In genomic region chr15:97667437-97667836, GRCm38 (mm10) we compare ENCODE assay signal across 8 mouse cellular contexts. TPM values are rescaled to one million over a fixed set of nuclear protein-coding genes. Genes with fewer than 3 reads are reported as not detected.
DNase-seq lines count a peak whose midpoint lies in the region; ATAC-seq and TF ChIP-seq lines count a peak whose summit lies in the region.

No protein-coding gene starts in this region.

- no peak overlapping the region for H3K4me3 ChIP-seq in heart, postnatal 0 days (ENCODE audit: low read depth, low read length)

- H3K9me3 ChIP-seq in heart, postnatal 0 days (replicated peaks; ENCODE audit: control insufficient read depth, low read length), result no peaks in the 10 kb centered on the region

- no peak for TF ChIP-seq EP300 in heart, postnatal 0 days (IDR thresholded peaks at IDR 0.05; ENCODE audit: low read depth)

- H3K27ac ChIP-seq in heart, postnatal 0 days (ENCODE audit: low read depth), result no peak overlapping the region

- no peaks in the 10 kb centered on the region for H3K36me3 ChIP-seq in heart, postnatal 0 days (replicated peaks; ENCODE audit: control insufficient read depth, insufficient read depth, low read length)

- H3K27me3 ChIP-seq in heart, postnatal 0 days (ENCODE audit: control insufficient read depth, insufficient read depth, low read length), result no peaks in the 10 kb centered on the region

- peak; percentile 60 to 69 for DNase-seq in CD8-positive naive resting alpha-beta T cell, adult 2 months (ENCODE audit: low read depth in 2 of 2, low spot score in 2 of 2)
- peak; percentile 92 for DNase-seq in ZHBTc4 (ENCODE audit: low read depth, low spot score)
- peak; percentile 82 for DNase-seq in heart, postnatal 0 days (ENCODE audit: low spot score)
- peak; percentile 47 to 54 for DNase-seq in layer of hippocampus, postnatal 36 days
- peak; percentile 47 for DNase-seq in right cerebral cortex, postnatal 14 days

- H3K4me1 ChIP-seq in heart, postnatal 0 days (ENCODE audit: control insufficient read depth, insufficient read depth), result 0 out of 2 replicates have a peak, but pooled peaks cover 10% of the 10 kb centered on the region

- H3K9ac ChIP-seq in heart, postnatal 0 days (replicated peaks; ENCODE audit: low read depth, low read length), result no peak overlapping the region

- peak; percentile 39; the same call in 1 of the 2 replicates for ATAC-seq in common myeloid progenitor, adult 5-6 weeks (replicated peaks; ENCODE audit: low read depth, poor library complexity, severe bottlenecking)
- no peak for ATAC-seq in heart, postnatal 0 days (ENCODE audit: insufficient read depth, low read depth)
- ATAC-seq in megakaryocyte, adult 5-6 weeks (ENCODE audit: poor library complexity, severe bottlenecking), result peak; percentile 52
- no peak for ATAC-seq in granulocyte monocyte progenitor cell, adult 5-6 weeks (replicated peaks; ENCODE audit: poor library complexity, severe bottlenecking)

- H3K4me2 ChIP-seq in heart, postnatal 0 days (ENCODE audit: low read depth, low read length), result no peak overlapping the region

- peak; percentile 93 for TF ChIP-seq CTCF in heart, postnatal 0 days (IDR thresholded peaks at IDR 0.05; ENCODE audit: low read depth)

- 34% methylated on average over 7 of the region's 7 CpGs for WGBS in heart, postnatal 0 days

RNA-seq across cellular contexts. Expression of gene Rpap3, which starts 38.2 kb away (rescaled TPM):
- total RNA-seq in common myeloid progenitor, adult 5-6 weeks (2017), result 46.8 and 49.2 TPM in 2 replicates
- total RNA-seq in heart, postnatal 0 days (2014; rRNA removed; ENCODE audit: low replicate concordance), result 14.7 and 23.0 TPM in 2 replicates
- 18.5 and 19.5 TPM in 2 replicates for polyA plus RNA-seq in heart, postnatal 0 days (2015; fragmentation: Nextera tagmentation; extraction: Ambion mirVana)
- 10 to 100 TPM; 21.0 to 23.3 TPM for total RNA-seq in layer of hippocampus, postnatal 36 days (2021)
- total RNA-seq in megakaryocyte, adult 5-6 weeks (2015), result 6.8 and 7.9 TPM in 2 replicates
- total RNA-seq in megakaryocyte, adult 5-6 weeks (2017), result 10.8 and 12.8 TPM in 2 replicates
- total RNA-seq in granulocyte monocyte progenitor cell, adult 5-6 weeks (2014; fragmentation: Nextera tagmentation), result 25.7 and 31.1 TPM in 2 replicates
- 33.2 and 46.7 TPM in 2 replicates for total RNA-seq in granulocyte monocyte progenitor cell, adult 5-6 weeks (2017)

Comparison
In these comparisons a context has a peak if more than half of its experiments do, and no peak if none do; other contexts are left out.
1. ATAC-seq: peak in common myeloid progenitor, adult 5-6 weeks (single experiment) and megakaryocyte, adult 5-6 weeks (single experiment); none in heart, postnatal 0 days (single experiment) and granulocyte monocyte progenitor cell, adult 5-6 weeks (single experiment).
2. Peak in every context shown above with its lines, with median percentiles within 50 percentile points of each other: DNase-seq.